Comparison of ENCODE assay signal across 23 mouse cellular contexts in genomic region chr13:69646481-69646880, GRCm38 (mm10).
"Had no signal": no experiment of that assay in that cellular context is flagged by ENCODE, and none has a peak within 500 bp of the region (broad histone marks: within the 10 kb centered on the region; RNA-seq: fewer than 3 reads in every experiment).

No protein-coding gene starts in this region.

- H3K4me1 ChIP-seq: heart, embryonic 12.5 days; hindbrain, embryonic 13.5 days; hindbrain, embryonic 15.5 days; kidney, embryonic 15.5 days; limb, embryonic 12.5 days; liver, embryonic 12.5 days had no signal

- H3K9me3 ChIP-seq: heart, embryonic 12.5 days; hindbrain, embryonic 13.5 days; hindbrain, embryonic 15.5 days; kidney, embryonic 15.5 days; limb, embryonic 12.5 days; liver, embryonic 12.5 days had no signal

- H3K9ac ChIP-seq: forebrain, postnatal 0 days; heart, embryonic 12.5 days; hindbrain, embryonic 13.5 days; hindbrain, embryonic 15.5 days; kidney, embryonic 15.5 days; limb, embryonic 12.5 days; liver, embryonic 12.5 days; liver, embryonic 14.5 days had no signal

- H3K36me3 ChIP-seq: heart, embryonic 12.5 days; hindbrain, embryonic 15.5 days; kidney, embryonic 15.5 days; liver, embryonic 12.5 days had no signal

- H3K27ac ChIP-seq: heart, adult 2 months; hindbrain, embryonic 13.5 days; hindbrain, embryonic 15.5 days; hindbrain, postnatal 0 days; kidney, embryonic 15.5 days; kidney, postnatal 0 days; limb, embryonic 12.5 days; liver, embryonic 12.5 days; liver, embryonic 14.5 days had no signal

- DNase-seq: forebrain, postnatal 0 days; gastrocnemius, postnatal 14 days; gastrocnemius, postnatal 36 days; heart, adult 2 months; heart, postnatal 14 days; heart, postnatal 36 days; kidney, adult 11 months; kidney, adult 8-10 months; kidney, postnatal 14 days; kidney, postnatal 36 days; layer of hippocampus, adult 9-11 months; layer of hippocampus, postnatal 36 days; left cerebral cortex, postnatal 4 days had no signal

- ATAC-seq: forebrain, postnatal 0 days; intestine, embryonic 16.5 days; liver, embryonic 12.5 days had no signal

- H3K27me3 ChIP-seq: heart, embryonic 12.5 days; hindbrain, embryonic 13.5 days; hindbrain, embryonic 15.5 days; kidney, embryonic 15.5 days; limb, embryonic 12.5 days had no signal

- H3K4me3 ChIP-seq: heart, adult 2 months; heart, embryonic 12.5 days; hindbrain, embryonic 13.5 days; hindbrain, embryonic 15.5 days; kidney, embryonic 15.5 days; limb, embryonic 12.5 days; liver, embryonic 12.5 days had no signal

- H3K4me2 ChIP-seq: heart, embryonic 12.5 days; hindbrain, embryonic 13.5 days; hindbrain, embryonic 15.5 days; kidney, embryonic 15.5 days; limb, embryonic 12.5 days; liver, embryonic 12.5 days had no signal
